Mouse (Mus musculus): ENCODE data around the gene Lrrc34. TPM values are rescaled to one million over a fixed set of nuclear protein-coding genes. Genes with fewer than 3 reads are reported as not detected.
A peak's percentile ranks its signal among the peaks of the same experiment; 100 is the strongest.

The Lrrc34 gene
- 1.6 and 2.5 TPM in 2 replicates for polyA plus RNA-seq (2015; fragmentation: Nextera tagmentation; extraction: Ambion mirVana)

DNA sequence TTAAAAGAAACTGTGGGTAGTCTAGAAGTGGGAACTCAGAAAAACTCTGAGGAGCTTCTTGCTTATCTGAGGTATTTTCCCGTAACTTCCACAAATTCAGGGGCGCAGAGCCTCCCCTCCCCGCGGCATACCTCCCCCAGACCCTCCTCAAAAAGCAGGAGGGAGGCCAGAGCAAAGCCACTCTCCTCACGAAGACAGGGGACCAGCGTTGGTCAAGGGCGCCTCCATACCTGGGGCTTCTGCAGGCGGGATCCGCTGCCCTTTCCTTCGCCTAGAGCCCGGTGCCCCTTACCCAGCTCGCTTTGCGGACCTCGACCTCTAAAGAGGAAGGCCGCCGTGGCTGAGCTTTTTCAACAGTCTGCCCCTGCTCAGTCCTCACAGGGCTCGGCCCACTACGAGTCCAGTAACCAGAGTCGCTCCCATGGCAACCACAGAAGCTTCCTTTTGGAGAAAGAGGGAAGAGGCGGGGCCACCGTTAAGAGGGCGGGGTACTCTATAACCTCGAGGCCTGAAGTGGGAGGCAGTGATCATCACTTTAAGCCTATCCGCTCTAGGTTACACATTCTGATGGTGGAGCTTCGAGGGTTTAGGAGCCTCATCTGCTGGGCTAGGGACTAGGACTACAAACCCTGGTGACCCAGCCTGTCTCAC is at the start of gene Lrrc34:
Gene Lrrc34, minus strand, starts transcription at position 430 of the 651 bp plus-strand sequence.
- Histone ChIP-seq H3K4me2 (ENCODE audit: low read length) (peak within 1 kb of the TSS; percentile 58), H3K27ac (ENCODE audit: low read depth, low read length) (no peak within 1 kb of the TSS), H3K9ac (ENCODE audit: low read depth, low read length) (peak within 1 kb of the TSS; percentile 46), H3K4me3 (ENCODE audit: low read length) (peak within 1 kb of the TSS; percentile 36), H3K36me3 (ENCODE audit: control insufficient read depth, insufficient read depth, low read length) (no peaks in the 10 kb centered on the region), H3K9me3 (ENCODE audit: control insufficient read depth, low read length) (no peaks in the 10 kb centered on the region), H3K4me1 (ENCODE audit: control insufficient read depth, insufficient read depth, low read depth, low read length) (peaks cover 10% of the 10 kb centered on the region), H3K27me3 (replicated peaks; ENCODE audit: control insufficient read depth, insufficient read depth, low read length) (peaks cover 7% of the 10 kb centered on the region)
- ATAC-seq = peak; percentile 90
- 3% methylated on average over 25 of the region's 25 CpGs for WGBS

DNA sequence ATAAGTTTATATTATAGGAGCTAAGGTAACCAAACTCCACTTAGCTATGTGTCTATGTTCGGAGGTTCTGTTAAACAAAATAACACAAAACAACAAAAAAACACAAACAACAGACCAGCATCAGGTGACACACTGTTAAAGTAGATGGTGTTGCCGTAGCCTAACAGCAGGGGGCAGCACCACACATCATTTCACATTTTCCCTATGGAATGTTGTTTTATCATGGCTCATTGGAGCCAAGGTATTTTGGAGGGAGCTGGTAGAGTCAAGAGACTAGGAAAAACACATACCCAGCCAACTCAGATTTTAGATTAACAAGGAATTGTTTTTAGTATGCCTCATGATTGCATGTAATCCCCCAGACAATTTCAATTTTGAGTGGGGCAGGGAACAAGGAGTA is 48.7 kb upstream of the Lrrc34 start:
- H3K27me3 ChIP-seq (replicated peaks; ENCODE audit: control insufficient read depth, insufficient read depth, low read length) = no peaks in the 10 kb centered on the region
- H3K9me3 ChIP-seq (ENCODE audit: control insufficient read depth, low read length) = no peaks in the 10 kb centered on the region
- no peaks in the 10 kb centered on the region for H3K36me3 ChIP-seq (ENCODE audit: control insufficient read depth, insufficient read depth, low read length)
- H3K9ac ChIP-seq (ENCODE audit: low read depth, low read length) = no peak overlapping the region
- no peak overlapping the region for H3K4me2 ChIP-seq (ENCODE audit: low read length)
- no peak overlapping the region for H3K4me3 ChIP-seq (ENCODE audit: low read length)
- H3K27ac ChIP-seq (ENCODE audit: low read depth, low read length) = no peak overlapping the region
- no peaks in the 10 kb centered on the region for H3K4me1 ChIP-seq (ENCODE audit: control insufficient read depth, insufficient read depth, low read depth, low read length)
- WGBS = 16% methylated on average over 2 of the region's 2 CpGs
- no peak for ATAC-seq

DNA sequence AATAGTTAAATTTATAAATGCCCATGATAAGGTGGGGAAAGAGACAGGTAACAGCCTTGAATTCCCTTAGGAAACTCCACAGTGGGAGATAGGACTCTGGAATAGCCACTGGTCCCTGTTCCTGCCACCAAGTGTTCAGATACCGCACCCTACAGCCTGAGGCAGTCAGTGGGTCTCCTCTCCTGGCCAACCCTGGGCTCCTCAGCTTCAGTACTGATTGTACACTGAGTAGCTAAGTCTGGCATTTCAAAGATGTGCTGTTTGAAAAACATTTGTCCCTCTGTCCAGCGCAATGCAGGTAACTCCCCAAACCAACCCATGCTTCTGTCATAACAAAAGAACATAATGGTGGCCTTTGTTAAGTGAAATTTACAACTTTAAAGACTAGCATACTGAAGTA is 48.0 kb upstream of the Lrrc34 start:
- Histone ChIP-seq H3K9ac (ENCODE audit: low read depth, low read length) (no peak overlapping the region), H3K27ac (ENCODE audit: low read depth, low read length) (no peak overlapping the region), H3K27me3 (replicated peaks; ENCODE audit: control insufficient read depth, insufficient read depth, low read length) (no peaks in the 10 kb centered on the region), H3K9me3 (ENCODE audit: control insufficient read depth, low read length) (no peaks in the 10 kb centered on the region), H3K4me1 (ENCODE audit: control insufficient read depth, insufficient read depth, low read depth, low read length) (no peaks in the 10 kb centered on the region), H3K36me3 (ENCODE audit: control insufficient read depth, insufficient read depth, low read length) (no peaks in the 10 kb centered on the region), H3K4me3 (ENCODE audit: low read length) (no peak overlapping the region), H3K4me2 (ENCODE audit: low read length) (no peak overlapping the region)
- ATAC-seq = no peak
- 94% methylated on average over 2 of the region's 2 CpGs for WGBS

DNA sequence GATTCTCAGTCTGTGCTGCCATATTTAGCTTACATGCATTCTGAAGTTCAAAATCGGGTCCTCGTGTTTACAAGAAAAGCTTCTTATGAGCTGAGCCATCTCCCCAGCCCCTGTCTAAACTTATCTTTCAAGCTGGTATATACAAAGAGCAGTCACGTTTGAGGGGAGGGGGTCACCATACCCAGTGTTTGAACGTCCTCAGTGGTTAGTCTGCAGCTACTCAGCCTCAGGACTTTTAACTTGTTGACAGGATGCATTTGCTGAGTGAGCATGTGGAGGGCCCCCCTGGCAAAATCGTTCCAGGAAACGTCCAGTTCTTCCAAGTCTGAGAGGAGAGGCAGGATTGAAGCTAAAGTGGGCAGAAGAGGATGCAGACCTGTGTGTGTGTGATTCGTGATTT is 43.3 kb upstream of the Lrrc34 start:
- Histone ChIP-seq H3K4me2 (ENCODE audit: low read length) (no peak overlapping the region), H3K4me3 (ENCODE audit: low read length) (no peak overlapping the region), H3K9ac (ENCODE audit: low read depth, low read length) (no peak overlapping the region), H3K4me1 (ENCODE audit: control insufficient read depth, insufficient read depth, low read depth, low read length) (no peaks in the 10 kb centered on the region), H3K27me3 (replicated peaks; ENCODE audit: control insufficient read depth, insufficient read depth, low read length) (no peaks in the 10 kb centered on the region), H3K9me3 (ENCODE audit: control insufficient read depth, low read length) (no peaks in the 10 kb centered on the region), H3K27ac (ENCODE audit: low read depth, low read length) (no peak overlapping the region), H3K36me3 (ENCODE audit: control insufficient read depth, insufficient read depth, low read length) (no peaks in the 10 kb centered on the region)
- no peak for ATAC-seq
- WGBS = 74% methylated on average over 7 of the region's 7 CpGs

DNA sequence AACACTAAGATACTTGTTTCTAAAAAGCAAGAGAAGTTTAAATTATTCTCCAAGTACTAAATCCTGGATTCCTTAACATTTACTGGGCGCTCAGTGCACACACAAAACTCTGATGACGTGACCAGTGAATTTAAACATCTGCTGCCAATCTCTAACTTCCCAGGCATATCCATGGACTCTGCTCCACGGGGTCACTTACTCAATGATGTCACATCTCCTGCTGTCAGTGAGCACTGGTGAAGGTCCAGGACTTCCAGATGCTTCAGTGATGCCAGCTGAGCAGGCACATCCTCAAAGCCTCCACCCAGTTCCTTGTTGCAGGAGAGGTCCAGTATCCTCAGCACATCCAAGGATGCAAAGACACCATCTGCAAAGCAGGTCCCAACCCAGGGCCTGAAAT is 39.5 kb upstream of the Lrrc34 start:
- Histone ChIP-seq H3K4me3 (ENCODE audit: low read length) (no peak overlapping the region), H3K36me3 (ENCODE audit: control insufficient read depth, insufficient read depth, low read length) (no peaks in the 10 kb centered on the region), H3K4me1 (ENCODE audit: control insufficient read depth, insufficient read depth, low read depth, low read length) (no peaks in the 10 kb centered on the region), H3K27me3 (replicated peaks; ENCODE audit: control insufficient read depth, insufficient read depth, low read length) (no peaks in the 10 kb centered on the region), H3K9me3 (ENCODE audit: control insufficient read depth, low read length) (no peaks in the 10 kb centered on the region), H3K27ac (ENCODE audit: low read depth, low read length) (no peak overlapping the region), H3K4me2 (ENCODE audit: low read length) (no peak overlapping the region), H3K9ac (ENCODE audit: low read depth, low read length) (no peak overlapping the region)
- 82% methylated on average over 3 of the region's 3 CpGs for WGBS
- ATAC-seq = no peak

DNA sequence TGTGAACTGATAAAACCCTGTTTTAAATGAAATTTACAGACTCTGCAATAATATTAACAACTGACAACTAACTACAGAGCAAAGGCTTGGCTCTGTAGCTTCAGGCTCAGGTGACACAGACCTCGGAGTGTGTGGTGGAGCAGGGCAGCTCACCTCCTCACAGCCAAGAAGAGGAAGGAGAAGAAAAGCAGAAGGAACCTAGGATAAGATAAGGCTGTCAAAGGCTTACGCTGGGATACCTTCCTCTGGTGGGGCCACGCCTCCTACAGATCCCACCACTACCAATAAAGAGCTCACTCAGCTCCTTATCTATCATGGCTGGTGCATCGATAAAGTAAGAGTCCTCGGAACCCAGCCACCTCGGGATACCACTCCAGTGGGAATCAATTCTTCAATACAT is 35.5 kb upstream of the Lrrc34 start:
- H3K9me3 ChIP-seq (ENCODE audit: control insufficient read depth, low read length) = no peaks in the 10 kb centered on the region
- H3K4me3 ChIP-seq (ENCODE audit: low read length) = no peak overlapping the region
- no peak overlapping the region for H3K4me2 ChIP-seq (ENCODE audit: low read length)
- H3K36me3 ChIP-seq (ENCODE audit: control insufficient read depth, insufficient read depth, low read length) = no peaks in the 10 kb centered on the region
- no peaks in the 10 kb centered on the region for H3K27me3 ChIP-seq (replicated peaks; ENCODE audit: control insufficient read depth, insufficient read depth, low read length)
- H3K27ac ChIP-seq (ENCODE audit: low read depth, low read length) = no peak overlapping the region
- no peak for ATAC-seq
- 93% methylated on average over 6 of the region's 6 CpGs for WGBS
- H3K9ac ChIP-seq (ENCODE audit: low read depth, low read length) = no peak overlapping the region
- no peaks in the 10 kb centered on the region for H3K4me1 ChIP-seq (ENCODE audit: control insufficient read depth, insufficient read depth, low read depth, low read length)

DNA sequence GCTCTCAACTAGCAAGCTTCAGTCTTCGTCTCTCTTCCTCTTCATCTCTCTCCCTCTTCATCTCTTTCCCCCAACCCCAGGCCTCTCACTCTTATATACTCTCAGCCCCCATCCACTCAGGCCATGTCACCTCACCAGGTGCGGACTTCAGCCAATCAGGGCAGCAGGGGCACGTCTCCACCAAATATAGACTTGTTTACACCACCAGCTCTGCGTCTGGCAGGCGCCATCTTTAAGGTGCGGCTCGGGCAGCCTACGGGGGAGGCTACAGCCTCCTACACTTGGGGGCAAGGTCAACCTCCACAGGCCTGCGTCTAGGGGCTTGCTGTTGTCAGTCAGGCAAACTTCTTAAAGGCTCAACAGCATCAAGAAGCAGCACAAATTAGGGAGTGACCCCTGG is 10.8 kb upstream of the Lrrc34 start:
- no peaks in the 10 kb centered on the region for H3K27me3 ChIP-seq (replicated peaks; ENCODE audit: control insufficient read depth, insufficient read depth, low read length)
- no peaks in the 10 kb centered on the region for H3K9me3 ChIP-seq (ENCODE audit: control insufficient read depth, low read length)
- no peaks in the 10 kb centered on the region for H3K4me1 ChIP-seq (ENCODE audit: control insufficient read depth, insufficient read depth, low read depth, low read length)
- H3K4me2 ChIP-seq (ENCODE audit: low read length) = no peak overlapping the region
- ATAC-seq = no peak
- no peaks in the 10 kb centered on the region for H3K36me3 ChIP-seq (ENCODE audit: control insufficient read depth, insufficient read depth, low read length)
- H3K9ac ChIP-seq (ENCODE audit: low read depth, low read length) = no peak overlapping the region
- WGBS = 90% methylated on average over 9 of the region's 9 CpGs
- H3K27ac ChIP-seq (ENCODE audit: low read depth, low read length) = no peak overlapping the region
- H3K4me3 ChIP-seq (ENCODE audit: low read length) = no peak overlapping the region

DNA sequence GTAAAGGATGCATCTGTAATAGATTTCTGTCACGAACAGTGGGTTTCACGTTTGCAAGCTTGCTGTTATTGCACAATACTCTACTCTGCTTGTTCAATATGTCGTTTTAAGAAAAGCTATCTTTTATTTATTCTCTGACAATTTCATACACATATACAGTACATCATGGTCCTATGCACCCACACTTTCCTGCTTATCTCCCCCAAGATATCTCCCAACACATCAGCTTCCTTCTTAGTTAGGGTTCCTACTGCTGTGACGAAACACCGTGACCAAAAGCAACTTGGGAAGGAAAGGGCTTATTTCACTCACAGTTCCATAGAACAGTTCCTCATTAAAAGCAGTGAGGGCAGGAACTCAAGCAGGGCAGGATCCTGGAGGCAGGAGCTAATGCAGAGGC is 8.3 kb upstream of the Lrrc34 start:
- Histone ChIP-seq H3K27ac (ENCODE audit: low read depth, low read length) (no peak overlapping the region), H3K4me3 (ENCODE audit: low read length) (no peak overlapping the region), H3K4me1 (ENCODE audit: control insufficient read depth, insufficient read depth, low read depth, low read length) (no peaks in the 10 kb centered on the region; the same call in 1 of the 2 replicates), H3K4me2 (ENCODE audit: low read length) (no peak overlapping the region), H3K9ac (ENCODE audit: low read depth, low read length) (no peak overlapping the region), H3K36me3 (ENCODE audit: control insufficient read depth, insufficient read depth, low read length) (no peaks in the 10 kb centered on the region), H3K27me3 (replicated peaks; ENCODE audit: control insufficient read depth, insufficient read depth, low read length) (peaks cover 2% of the 10 kb centered on the region; the same call in 1 of the 2 replicates), H3K9me3 (ENCODE audit: control insufficient read depth, low read length) (no peaks in the 10 kb centered on the region)
- no peak for ATAC-seq
- 94% methylated on average over 5 of the region's 5 CpGs for WGBS

DNA sequence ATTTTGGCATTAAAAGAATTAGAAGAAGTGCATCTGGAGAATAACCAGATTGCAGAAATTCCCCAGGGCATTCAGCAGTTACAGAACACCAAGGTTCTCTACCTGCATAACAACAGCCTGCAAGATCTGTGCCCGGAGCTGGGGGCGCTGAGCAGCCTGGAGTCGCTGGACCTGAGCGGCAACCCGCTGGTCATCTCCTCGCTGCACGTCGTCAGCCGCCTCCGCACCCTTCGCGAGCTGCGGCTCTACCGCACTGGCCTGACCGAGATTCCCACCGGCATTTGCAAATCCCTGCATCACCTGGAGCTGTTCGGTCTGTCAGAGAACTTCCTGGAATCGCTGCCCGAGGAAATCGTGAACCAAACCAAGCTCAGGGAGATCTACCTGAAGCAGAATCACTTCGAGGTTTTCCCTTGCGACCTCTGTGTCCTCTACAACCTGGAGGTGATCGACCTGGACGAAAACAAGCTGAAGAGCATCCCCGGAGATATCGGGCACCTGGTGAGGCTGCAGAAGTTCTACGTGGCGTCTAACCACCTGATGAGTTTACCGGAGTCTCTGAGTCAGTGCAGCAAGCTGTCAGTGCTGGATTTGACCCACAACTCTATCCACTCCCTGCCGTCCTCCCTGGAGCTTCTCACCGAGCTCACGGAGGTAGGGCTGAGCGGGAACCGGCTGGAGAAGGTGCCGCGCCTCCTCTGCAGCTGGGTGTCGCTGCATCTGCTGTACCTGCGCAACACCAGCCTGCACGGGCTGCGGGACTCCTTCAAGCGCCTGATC is 2.6 kb upstream of the Lrrc34 start:
- H3K36me3 ChIP-seq (ENCODE audit: control insufficient read depth, insufficient read depth, low read length) = no peaks in the 10 kb centered on the region
- peak overlapping the region; percentile 55 for H3K9ac ChIP-seq (ENCODE audit: low read depth, low read length)
- H3K4me3 ChIP-seq (ENCODE audit: low read length) = peak overlapping the region; percentile 50
- H3K27me3 ChIP-seq (replicated peaks; ENCODE audit: control insufficient read depth, insufficient read depth, low read length) = peaks cover 7% of the 10 kb centered on the region
- WGBS = under 1% methylated on average over 41 of the region's 41 CpGs
- H3K4me1 ChIP-seq (ENCODE audit: control insufficient read depth, insufficient read depth, low read depth, low read length) = peaks cover 10% of the 10 kb centered on the region
- peak; percentile 88 for ATAC-seq
- H3K27ac ChIP-seq (ENCODE audit: low read depth, low read length) = no peak overlapping the region
- H3K9me3 ChIP-seq (ENCODE audit: control insufficient read depth, low read length) = no peaks in the 10 kb centered on the region
- peak overlapping the region; percentile 96 for H3K4me2 ChIP-seq (ENCODE audit: low read length)
